Mouse (Mus musculus) cerebellum, adult 9-10 months (tissue): ENCODE results near the gene Lcp2.

Source experiments
- DNase-seq: peaks from one replicate; pipeline ENCODE4 v3.0.0; 2022

Gene Lcp2

DNA sequence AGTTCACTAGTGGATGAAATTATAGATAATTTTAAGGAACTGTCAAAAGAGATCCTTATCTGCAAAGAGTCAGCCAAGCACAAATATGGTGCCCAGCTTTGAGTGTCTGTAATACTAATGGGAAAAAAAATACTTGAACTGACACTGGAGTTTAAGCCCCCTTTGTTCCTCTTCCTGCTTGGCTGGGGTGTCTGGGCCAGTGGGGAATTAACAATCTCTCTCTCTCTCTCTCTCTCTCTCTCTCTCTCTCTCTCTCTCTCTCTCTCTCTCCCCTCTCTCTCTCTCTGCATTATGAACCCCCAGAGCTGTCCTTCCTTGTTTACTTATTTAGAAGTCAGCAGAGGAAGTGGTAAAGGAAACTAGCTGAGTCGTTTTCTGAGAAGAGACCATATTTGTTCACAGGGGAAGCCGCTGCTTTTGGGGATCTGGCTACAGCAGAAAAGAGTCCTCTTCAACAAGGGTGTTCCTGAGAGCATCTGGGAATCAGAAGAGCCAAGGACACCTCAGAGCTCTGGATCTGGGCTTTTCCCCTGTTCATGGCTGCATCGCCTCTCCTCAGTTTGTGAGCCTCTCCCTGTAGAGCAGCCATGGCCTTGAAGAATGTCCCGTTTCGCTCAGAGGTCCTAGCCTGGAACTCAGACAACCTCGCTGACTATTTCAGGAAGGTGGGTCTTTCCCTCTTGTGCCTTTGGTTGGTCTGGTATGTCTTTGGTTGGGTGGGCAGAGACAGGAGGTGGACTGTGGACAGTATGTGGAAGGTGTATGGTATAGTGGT lies at the start of gene Lcp2:
TSS of gene Lcp2 (plus strand) at position 154 of the 775 bp plus-strand sequence.
- no peak for DNase-seq

DNA sequence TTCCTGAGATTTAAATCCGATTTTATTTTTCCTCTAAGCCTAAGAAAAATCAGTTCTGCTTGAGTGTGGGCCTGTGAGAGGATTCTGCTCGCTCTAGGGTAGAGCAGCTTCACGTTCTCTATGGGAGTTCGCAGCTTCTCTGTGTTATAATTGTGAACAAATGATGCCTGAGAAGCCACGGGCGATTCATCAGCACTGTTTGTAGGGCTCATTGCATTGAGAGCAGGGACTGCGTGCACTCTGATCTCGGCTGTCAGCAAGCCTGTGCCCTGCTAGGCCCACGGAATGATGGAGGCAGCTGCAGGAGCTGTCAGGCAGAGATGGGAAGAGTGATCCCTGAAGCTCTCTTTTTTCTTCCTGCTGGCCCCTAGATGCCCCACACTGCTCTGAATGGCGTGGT lies 48.5 kb upstream of the Lcp2 start:
- no peak for DNase-seq

GRCm38 (mm10) chr11:34000416-34000815 lies 46.3 kb upstream of the Lcp2 start:
- no peak for DNase-seq

- DNase-seq, result peak; percentile 32
Measured at GRCm38 (mm10) chr11:34001938-34002592, 44.7 kb upstream of the Lcp2 start.

GRCm38 (mm10) chr11:34002593-34002965 lies 44.1 kb upstream of the Lcp2 start:
- no peak for DNase-seq

- DNase-seq, result no peak
Measured at GRCm38 (mm10) chr11:34007616-34008015, 39.1 kb upstream of the Lcp2 start.

GRCm38 (mm10) chr11:34008214-34008613 lies 38.5 kb upstream of the Lcp2 start:
- no peak for DNase-seq

GRCm38 (mm10) chr11:34008702-34009101 lies 38.0 kb upstream of the Lcp2 start:
- peak; percentile 31 for DNase-seq

GRCm38 (mm10) chr11:34009316-34010087 lies 37.2 kb upstream of the Lcp2 start:
- no peak for DNase-seq

DNA sequence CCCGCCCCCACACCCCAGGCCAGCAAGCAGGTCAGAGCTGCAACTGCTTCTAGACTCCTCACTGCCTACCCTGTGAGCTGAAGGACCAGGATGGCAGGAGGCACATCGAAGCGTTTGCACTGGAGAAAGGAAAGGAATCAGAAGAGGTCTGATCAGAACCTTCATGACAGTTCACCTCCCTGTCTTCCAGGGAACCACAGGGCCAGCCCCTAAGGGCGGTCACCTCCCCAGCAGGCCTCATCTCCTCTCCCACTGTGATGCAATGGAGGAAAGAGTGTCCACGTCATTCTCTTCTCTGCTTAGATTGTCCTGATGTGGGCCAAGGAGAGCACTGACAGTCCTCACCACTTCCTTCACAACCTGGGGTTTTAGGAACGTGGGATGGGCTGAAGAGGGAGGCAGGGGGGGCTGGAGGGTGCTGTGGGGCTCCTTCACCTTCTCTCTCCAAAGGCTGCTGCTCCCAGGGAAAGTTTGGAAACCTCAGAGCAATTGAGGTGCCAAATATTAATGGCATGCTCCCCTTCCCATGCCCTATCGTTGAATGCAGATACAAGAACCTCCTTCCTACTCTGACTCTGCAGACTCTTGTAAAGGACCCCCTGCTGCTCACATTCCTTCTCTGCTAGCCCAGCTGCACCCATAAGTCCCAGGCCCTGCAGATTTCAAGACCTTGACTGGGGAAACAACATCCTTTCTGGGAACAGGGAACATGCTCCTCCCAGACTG lies 36.4 kb upstream of the Lcp2 start:
- no peak for DNase-seq

DNA sequence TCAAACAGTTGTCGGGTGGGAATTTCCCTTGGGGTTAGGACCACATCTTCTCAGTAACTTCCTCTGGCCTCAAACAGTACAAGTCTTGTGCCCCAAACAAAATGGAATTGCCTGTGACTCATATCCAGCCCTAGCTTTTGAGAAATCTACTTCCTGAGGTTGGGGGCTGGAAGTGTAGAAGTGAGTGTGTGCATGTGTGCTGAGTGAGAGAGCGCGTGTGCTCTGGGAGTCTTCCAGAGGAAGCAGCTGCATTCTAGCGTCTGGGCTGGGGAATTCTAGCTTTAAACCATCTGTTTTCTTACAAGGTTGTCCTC lies 35.9 kb upstream of the Lcp2 start:
- no peak for DNase-seq

DNA sequence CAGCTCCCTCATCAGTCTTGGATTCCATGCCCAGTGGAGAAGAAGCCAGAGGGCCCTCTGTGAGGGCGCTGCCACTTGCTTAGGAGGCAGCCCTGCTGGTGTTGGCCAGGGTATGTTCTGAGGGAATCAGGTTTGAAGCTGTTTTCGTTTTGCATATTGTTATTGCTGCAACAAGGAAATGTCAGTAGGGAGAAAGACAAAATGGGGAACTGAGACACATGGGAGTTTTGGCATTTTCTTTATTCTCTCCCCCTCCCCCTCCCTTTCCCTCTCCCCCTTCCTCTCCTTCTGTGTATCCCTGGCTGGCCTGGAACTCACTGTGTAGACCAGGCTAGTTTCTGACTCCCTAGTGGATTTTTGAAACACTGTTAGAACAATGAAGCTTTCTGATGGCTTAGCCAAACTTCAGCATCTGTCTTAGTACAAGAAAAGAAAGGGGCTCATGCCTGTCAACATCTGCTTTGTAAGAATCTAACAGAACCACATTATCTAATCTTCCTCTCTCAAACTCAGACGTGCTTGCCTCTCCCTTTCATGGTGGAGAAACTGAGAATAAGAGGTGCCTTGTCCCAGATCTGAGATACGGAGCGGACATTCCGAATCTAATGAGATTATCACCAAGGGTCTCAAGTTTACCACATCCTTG lies 34.6 kb upstream of the Lcp2 start:
- no peak for DNase-seq

- no peak for DNase-seq
Measured at GRCm38 (mm10) chr11:34025091-34025490, 21.6 kb upstream of the Lcp2 start.

DNA sequence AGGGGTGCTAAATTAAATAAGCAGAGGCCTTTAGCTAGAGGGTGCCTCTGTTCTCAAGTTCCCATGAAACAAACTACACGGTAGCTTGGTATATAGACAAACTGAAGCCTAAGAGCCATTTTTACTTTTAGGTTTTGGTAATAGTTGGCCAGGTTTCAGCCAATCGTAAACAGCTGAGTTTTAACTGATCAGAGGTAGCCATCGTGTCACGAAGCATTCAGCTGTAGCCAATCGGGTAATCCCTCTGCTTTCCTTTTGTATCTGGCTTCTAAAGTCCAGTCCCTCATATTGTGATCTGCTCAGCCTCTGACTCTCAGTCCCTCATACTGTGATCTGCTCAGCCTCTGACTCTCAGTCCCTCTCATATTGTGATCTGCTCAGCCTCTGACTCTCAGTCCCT lies 17.1 kb upstream of the Lcp2 start:
- DNase-seq, result no peak

DNA sequence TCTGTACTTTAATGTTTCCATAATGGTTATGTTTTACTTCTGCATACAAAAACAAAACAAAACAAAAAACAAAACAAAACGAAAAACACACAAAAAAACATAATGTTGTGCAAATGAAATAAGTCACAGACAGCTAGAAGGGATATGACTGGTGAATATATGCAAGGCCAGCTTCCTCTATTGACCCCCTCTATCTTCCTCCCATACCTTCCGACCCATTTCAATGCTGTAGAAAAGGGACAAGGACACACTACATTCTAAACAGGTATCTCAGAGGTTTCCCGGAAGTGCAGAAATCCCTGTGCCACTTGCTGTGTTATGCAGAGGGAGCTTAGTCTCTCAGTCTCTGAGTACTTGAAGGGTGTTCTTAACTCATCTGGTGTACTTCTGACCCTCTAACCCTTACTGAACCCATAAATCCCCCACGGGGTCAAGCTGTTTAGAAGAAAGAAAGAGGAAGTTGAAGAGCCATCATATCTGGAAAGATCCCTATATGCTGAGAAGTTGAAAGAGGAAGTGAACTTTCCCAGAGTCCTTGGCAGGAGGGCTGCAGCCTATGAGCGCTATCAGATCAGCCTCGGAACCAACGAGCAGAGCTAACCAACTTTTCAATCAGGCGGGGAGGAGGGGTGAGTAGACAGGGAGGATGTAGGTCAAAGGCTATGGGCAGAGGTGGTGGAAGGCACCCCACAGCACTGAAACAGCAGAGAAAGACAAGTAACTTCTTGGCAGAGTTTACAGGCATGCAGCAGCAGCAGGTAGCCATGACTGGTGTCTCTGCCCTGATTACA lies 15.5 kb upstream of the Lcp2 start:
- DNase-seq, result no peak

DNA sequence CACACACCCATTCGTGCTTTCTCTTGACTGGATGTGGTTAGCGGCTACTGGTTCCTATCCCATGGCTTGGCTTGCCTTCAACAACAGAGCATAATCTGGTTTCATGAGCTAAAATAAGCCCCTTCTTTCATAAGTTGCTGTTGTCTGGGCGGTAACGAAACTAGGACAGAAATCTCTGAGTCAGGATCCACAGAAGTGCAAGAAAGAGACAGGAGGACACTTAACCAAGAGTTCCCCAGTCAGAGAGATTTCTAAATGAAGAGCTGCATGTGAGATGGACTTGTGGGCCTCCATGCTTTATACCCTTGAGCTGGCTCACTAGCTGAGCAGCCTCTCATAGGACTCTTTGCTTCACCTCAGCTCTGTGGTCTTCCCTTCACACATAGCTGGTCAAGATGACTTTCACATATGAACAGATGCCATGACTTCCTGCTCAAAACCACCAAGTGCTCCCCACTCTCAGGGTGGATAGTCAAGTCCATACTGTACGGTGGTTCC lies 12.7 kb upstream of the Lcp2 start:
- DNase-seq, result no peak

GRCm38 (mm10) chr11:34034794-34035193 lies 11.9 kb upstream of the Lcp2 start:
- no peak for DNase-seq

DNA sequence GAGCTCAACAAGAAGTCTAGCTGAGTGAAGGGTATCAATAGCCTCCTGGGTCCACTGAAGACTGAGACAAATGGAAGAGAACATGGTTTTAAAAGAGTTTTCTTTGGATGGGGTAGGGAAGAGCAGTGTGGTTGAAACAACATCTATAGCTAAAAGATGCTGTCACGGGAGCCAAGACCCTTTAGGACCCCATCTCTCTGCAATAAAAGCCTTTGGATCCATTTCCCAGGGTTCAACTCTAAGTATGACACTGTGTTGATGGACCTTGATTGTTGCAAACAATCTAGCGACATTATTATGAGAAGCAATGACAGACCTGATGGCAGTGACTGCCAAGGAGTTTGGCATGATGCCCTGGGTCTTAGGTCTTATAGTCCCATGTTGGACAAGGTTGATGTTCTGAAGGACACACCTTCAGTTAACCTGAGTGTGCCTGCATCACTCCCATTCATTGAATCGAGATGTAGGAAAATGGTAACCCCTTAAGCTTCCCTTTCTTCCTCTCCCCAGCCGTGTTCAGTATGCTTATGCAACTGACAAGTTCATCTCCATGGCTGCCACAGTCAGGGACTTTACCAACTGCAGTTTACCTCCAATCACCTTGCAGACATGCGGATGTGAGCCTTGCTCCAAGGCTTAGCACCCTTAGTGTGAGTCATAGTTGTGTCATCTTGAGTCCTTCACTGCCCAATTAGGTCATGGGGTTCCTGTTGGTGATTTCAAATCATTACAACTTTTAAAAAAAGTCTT lies 10.6 kb upstream of the Lcp2 start:
- no peak for DNase-seq

- DNase-seq, result no peak
Measured at GRCm38 (mm10) chr11:34040061-34040460, 6.7 kb upstream of the Lcp2 start.

GRCm38 (mm10) chr11:34042808-34043207 lies 3.9 kb upstream of the Lcp2 start:
- DNase-seq, result no peak

DNA sequence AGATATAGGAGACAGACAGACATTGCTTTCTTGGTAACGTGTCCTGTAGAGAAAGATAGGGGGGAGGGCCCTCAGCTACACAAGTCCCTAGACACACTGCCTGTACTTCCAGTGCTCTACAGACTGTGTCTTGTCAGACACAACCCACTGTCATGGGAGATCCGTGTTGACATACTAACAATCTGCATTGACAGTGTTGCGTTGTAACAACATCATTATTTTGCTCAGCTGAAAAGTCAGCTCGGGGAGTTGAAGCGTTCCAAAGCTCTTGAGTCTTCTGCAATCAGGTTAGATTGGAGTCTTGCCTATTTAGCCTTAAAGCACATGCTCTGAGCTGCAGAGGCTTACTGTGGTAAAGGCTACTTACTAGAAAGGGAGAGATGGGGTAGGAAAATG lies 820 bp downstream of the Lcp2 start:
- no peak for DNase-seq
